Mouse (Mus musculus) frontal cortex, postnatal 10 days (tissue): ENCODE data around the gene Amy2a4.
"Not testable (repeated sequence)": the region's sequence is repeated elsewhere in the genome, so short reads cannot be mapped to it uniquely, and the experiment has no call there.

Experiments used
- DNase-seq, 2 experiments: peaks; one replicate each; pipeline ENCODE4 v3.0.0; 2022; ENCODE audit warnings: low spot score in 2 of 2, mixed read lengths in 1 of 2

Gene Amy2a4

DNA sequence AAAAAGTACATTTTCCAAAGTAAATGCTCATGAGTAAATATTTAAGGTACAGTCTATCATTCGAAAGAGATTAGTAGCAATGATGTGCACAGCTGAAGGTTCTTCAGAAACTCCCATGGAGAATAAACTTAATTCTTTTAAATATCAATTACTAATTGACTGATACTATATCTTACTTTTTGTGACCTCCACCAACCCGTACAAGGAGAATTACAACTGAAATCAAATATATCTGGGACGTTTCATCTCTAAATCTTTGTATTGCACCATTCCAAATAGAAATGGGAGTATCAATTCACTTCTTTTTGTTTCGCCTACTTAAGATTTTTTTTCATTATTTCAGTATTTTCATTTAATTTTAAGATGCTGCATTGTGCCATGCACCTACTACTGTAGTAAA is at the start of gene Amy2a4:
Gene Amy2a4, minus strand, starts transcription at position 101 of the 400 bp plus-strand sequence.
- DNase-seq = not testable (repeated sequence)

DNA sequence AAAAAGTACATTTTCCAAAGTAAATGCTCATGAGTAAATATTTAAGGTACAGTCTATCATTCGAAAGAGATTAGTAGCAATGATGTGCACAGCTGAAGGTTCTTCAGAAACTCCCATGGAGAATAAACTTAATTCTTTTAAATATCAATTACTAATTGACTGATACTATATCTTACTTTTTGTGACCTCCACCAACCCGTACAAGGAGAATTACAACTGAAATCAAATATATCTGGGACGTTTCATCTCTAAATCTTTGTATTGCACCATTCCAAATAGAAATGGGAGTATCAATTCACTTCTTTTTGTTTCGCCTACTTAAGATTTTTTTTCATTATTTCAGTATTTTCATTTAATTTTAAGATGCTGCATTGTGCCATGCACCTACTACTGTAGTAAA is 32.7 kb upstream of the Amy2a4 start, which contains the start of gene Amy2a3:
Gene Amy2a3, minus strand, starts transcription at position 101 of the 400 bp plus-strand sequence.
- not testable (repeated sequence) for DNase-seq

GRCm38 (mm10) chr3:113312937-113313336 is 21.7 kb upstream of the Amy2a4 start:
- DNase-seq = not testable (repeated sequence)

- DNase-seq = not testable (repeated sequence)
These were observed 11.0 kb downstream of the Amy2a4 start for GRCm38 (mm10) chr3:113280285-113280684.

DNA sequence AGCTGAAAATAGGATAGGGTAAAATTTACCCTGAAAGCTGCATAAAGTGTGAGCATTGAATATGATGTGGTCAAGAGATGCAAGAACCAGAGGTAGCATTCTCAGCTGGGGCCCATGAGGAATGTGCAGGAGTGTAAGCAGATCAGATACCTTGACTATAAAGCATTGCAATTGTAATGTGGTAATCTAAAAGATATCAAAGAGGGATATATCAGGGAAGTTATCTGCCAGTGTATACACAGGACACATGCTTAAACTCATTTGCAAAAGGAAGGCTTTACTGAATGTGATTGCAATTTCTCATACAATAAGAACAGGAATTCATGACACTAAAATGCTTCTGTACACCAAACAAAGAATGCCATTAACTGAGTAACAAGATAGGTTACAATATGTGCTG is 11.7 kb downstream of the Amy2a4 start:
- not testable (repeated sequence) for DNase-seq

- DNase-seq = not testable (repeated sequence)
These were observed 32.5 kb downstream of the Amy2a4 start, which contains the start of gene Amy2a5 for GRCm38 (mm10) chr3:113258737-113259136. Amy2a5 (minus strand) TSS chr3:113258837.
